Mouse (Mus musculus) gastrocnemius, postnatal 25 days (tissue): Measurements from ENCODE around the gene Gm20388. TPM values are rescaled to one million over a fixed set of nuclear protein-coding genes. Genes with fewer than 3 reads are reported as not detected.
"Not testable (repeated sequence)": the region's sequence is repeated elsewhere in the genome, so short reads cannot be mapped to it uniquely, and the experiment has no call there.

Experiments used
- DNase-seq: peaks from one replicate; pipeline ENCODE4 v3.0.0; 2022
- total RNA-seq, 2 experiments: library from RNA; stranded (reverse); gene quantifications; 1 replicate in 1 of 2; 2 replicates in 1 of 2; pipeline ENCODE4 v1.2.3; 2021

The Gm20388 gene
- total RNA-seq, 2 experiments from 2014 or later: 6.7 TPM; not detected in 1

DNA sequence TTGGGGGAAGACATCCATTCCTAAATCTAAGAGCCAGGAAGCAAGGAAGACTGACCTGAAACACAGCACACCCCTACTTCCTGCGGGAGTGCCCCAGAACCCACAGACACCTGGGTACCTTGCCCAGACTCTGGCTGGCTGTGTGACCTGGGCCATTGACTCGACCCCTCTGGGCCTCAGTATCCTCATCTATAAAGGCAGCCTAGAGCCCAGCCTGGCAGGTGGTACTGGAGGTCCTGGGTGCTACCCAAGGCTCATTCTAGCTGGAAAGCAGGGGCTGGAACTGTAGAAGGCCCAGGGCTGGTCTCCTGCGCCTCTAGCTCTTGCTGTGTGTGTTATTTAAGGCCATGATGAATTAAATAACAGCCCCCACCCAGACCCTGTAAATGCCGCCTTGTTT lies 1743.5 kb downstream of the Gm20388 start:
- DNase-seq: no peak

DNA sequence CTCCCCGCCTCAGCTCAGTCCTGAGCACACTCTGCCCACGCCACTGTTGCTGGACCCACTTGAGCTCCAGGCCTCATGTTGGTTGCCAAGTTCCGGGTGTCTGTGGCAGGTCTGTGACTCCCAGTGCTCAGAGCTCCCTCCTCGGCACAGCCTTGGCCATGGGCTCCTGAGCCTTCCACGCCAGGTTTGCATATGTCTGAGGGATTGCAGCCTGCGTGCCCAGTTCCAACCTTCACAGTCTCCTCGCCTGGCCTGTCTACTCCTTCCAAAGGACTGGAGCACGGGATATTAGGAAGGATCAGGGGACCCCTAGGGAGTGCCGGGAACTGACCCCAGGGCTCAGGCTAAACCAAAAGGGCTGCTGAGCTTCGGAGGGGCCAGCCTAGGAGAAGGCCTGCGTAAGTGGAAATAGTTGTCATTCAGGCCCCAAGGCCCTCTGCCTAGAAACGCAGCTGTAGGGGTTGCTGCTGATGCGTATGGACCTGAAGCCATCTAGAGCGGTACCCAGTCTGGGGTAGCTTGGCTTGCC lies 1744.4 kb downstream of the Gm20388 start:
- no peak for DNase-seq

DNA sequence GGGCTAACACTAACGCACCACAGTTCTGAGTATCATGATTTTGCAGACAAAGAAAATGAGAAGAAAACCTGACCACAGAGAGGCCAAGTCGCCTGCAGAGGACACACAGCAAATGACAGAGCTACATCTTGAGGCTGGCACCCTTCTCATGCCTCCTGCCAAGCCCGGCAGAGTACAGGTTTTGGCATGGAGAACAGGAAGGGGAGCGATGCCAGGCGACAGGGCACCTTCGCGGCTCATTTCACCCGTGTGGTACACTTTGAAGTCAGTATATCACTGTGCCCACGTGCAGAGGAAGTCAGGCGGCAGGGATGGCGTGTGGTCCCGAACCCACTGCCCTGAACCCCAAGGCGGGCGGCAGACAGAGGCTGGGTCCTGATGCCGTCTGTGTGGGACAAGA lies 1750.0 kb downstream of the Gm20388 start:
- DNase-seq: no peak

DNA sequence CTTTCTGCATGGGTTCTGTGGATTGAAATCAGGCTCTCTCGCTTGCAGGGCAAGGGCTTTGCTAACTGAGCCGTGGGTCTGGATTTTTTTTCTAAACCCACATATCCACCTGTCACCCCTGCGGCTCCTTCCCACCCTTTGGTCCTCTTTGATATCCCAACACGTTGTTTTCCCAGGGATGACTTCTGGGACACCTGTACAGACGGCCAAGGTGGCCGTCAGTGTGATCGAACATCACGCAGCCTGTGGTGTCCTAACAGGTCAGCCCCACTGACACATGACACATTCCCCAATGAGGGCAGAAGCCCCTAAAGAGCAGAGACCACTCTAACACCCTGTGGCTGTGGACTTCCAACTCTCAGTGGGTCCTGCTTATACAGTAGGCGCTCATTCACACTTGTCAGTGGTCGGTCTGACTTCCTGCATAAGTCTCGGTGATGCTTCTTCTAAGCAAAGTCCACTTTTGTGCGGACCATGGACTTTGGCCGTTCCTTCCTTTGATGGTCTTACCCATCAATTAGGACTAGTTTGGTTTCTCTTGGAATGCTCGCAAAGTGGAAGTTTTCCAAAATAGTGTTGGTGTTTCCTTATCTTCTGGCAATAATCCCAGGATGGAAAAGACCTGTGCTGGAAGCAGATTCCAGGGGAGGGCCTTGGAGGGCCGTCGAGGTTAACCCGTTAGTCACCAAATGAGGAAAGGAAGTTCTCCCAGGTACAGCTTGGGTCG lies 1751.2 kb downstream of the Gm20388 start:
- no peak for DNase-seq

DNA sequence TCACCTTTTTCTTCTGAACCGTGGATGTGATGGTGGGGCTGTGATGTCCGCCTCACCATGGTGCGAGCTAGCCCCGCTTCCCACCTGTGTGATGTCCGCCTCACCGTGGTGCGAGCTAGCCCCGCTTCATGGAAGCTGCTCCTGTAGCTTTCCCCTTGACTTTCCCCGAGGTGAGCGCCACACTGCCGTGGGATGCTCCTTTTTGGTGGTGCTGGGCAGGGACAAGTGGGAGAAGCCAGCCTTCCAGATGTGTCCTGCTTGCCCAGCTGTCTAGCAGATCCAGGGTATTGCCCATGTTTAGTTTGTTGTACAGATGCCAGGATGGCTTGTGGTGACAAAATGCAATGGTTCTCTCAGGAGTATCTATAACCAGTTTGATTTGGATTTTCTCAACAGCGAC lies 1752.5 kb downstream of the Gm20388 start:
- no peak for DNase-seq

DNA sequence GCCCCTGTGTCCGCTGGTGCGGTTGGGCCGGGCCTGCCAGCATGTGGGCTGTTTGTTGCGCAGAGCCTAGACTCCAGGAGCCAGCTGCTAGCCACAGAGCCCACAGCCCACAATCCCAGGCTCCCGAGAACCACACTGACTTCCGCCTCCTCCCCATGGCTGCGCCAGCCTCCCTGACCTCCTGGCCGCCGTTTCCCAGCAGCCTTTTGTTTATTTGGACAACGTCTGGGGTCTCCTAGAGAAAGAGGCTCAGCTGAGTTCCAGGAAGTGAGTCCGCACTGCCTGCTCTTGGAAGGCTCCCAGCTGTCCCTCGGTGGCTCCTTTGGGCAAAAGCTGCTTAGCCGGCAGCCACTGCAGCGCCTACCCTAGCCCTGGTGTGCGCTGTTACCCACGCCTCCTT lies 1754.7 kb downstream of the Gm20388 start:
- DNase-seq: peak; percentile 69

DNA sequence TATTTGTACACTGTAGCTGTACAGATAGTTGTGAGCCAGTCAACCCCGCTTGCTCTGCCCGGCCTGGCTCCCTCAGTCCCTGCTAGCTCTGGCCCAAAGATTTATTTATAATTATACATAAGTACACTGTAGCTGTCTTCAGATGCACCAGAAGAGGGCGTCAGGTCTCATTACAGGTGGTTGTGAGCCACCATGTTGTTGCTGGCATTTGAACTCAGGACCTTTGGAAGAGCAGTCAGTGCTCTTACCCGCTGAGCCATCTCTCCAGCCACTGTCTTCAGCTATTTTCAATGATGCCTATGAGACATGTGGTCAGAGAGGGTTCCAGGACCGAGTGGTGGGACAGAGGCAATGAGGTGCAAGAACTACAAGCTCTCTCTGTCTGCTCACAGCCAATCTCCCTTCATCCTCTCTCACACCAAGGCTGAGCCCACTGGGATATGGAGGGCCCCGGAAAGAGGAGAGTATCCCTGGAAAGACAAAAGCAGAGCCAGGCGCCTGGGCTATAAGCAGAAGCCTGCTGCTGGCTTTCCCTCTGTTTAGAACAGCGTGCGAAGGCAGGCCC lies 1757.4 kb downstream of the Gm20388 start:
- DNase-seq: not testable (repeated sequence)

DNA sequence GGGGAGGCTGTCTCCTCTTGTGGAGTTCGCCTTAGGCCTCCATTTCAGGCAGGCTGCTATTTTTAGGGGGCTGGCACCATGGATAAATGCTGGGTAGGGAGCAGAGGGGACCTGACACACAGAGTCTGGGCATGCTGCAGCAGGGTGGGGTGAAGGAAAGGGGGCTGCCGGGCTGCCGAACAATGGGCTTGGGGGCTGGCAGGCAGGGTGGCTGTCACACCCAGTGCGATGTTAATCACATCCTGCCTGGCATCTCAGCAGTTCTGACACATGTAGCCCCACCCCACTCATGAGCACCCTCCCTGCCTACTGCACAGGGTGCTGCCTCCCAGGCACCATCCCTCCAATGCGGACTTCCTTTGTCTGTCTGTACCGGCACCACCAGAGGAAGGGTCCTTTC lies 1757.9 kb downstream of the Gm20388 start:
- DNase-seq: no peak

DNA sequence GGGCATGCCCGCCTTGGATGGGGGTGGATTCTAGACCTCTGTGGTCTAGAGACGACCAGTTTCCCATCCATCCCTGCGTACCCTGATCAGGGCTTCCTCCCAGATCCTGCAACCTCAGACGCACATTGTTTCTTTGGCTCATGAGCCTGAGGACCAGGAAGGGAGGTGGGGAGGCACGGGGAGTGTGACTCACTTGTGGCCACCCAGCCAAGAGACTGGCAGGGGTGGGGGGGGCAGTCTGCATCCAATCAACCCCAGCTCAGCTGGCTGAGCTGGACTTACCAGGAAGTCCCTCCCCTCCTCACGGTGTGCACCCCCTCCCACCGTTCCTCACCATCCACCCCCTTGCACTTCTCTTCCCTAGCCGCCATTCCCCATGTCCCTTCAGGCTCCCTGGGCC lies 1758.6 kb downstream of the Gm20388 start:
- DNase-seq: no peak

DNA sequence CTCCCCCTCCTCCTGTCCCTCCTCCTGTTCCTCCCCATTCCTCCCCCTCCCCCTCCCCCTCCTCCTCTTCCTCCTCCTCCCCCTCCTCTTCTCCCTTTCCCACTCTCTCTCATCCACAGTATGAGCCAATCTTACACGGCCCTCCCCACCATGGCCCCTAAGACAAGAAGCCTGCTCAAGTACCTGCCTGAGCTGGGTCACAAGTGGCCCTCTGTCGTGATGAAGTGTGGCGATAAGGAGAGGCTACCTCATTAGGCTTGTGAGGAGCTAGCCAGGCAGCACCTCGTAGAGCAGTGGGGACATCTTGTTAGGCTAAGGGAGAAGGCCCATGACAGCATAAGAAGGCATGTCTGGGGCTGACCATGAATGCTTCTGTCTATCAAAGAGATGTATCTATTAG lies 1762.5 kb downstream of the Gm20388 start:
- no peak for DNase-seq

DNA sequence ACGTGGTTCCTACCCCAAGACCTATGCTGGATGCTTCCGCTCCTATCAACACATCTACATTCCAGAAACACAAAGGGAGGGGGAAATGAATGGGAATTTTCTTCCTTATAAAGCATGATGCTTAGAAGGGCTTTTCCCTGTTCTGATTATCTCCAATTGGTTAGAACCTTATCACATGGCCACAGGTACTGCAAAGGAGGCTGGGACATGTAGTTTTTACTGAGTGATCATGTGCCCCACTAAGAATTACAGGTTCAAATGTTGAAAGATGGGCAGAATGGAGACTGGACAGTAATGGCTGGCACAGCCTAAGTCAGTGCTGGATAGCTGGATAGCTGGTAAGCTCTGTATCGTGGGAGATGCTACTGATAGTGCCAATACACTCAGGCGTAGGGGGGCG lies 1763.3 kb downstream of the Gm20388 start:
- no peak for DNase-seq

DNA sequence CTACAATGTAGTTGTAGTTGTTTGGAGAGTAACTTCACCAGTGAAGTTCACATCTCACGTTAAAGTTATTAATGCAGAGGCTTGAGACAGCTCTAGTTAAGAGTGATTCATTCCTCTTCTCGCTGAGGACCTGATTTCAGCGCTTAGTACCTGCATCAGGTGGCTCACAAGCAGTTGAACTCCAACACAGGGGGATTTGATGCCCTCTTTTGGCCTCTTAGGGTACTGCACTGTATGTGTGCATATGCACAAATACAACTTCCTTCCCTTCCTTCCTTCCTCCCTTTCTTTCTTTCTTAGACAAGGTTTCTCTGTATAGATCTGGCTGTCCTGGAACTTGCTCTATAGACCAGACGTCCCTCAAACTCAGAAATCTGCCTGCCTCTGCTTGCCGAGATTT lies 1763.9 kb downstream of the Gm20388 start:
- no peak for DNase-seq

DNA sequence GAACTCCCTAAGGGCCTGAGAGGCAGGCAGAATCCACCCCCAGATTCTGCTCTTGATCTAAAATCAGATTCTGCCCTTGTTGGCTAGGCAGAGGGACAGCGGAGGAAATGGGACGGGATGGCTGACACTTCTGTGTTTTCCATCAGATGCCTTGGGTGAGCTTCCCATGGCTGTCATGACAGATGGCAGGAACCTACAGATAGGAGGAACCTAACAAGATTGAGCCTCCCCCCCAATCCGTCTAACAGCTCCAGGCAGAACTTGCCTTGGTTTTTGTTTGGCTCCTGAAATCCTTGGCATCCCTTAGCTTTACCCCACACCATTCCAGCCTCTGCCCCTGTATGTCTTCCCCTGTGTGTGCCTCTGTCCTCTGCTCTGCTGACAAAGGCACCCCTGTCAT lies 1764.5 kb downstream of the Gm20388 start:
- DNase-seq: no peak

DNA sequence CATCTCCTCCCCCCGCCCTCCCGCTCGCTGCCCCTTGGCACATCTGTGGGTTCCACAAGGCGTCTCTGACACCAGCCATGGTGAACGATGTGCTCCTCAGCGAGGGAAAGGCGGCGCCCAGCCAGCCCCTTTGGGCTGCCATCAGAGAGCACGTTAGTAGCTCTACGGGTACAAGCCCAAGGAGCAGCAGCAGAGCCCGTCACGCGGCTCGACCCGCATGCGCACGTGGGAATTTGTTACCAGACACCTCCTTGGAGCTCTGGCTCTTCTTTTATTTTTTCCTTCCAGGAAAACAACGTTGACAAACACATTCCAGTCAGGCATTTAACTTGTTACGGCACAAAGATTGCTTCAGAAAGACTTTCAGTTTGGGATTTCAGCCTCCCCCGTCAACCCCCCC lies 1765.1 kb downstream of the Gm20388 start:
- DNase-seq: peak; percentile 77

DNA sequence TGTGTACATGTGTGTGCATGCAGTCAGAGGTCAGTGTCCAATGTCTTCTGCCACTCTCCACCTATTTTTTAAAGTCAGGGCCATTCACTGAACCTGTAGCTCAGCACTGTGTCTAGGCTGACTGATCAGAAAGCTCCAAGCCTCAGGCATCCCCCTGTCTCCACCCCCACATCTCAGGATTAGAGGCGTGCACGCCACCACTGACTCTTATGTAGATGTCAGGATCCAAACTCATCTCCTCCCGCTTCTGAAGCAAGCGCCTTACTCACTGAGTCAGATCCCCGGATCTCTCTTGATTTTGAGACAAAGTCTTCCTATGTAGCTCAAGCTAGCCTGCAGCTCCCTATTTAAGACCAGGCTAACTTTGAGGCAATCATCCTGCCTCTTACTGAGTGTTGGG lies 1768.1 kb downstream of the Gm20388 start:
- no peak for DNase-seq

DNA sequence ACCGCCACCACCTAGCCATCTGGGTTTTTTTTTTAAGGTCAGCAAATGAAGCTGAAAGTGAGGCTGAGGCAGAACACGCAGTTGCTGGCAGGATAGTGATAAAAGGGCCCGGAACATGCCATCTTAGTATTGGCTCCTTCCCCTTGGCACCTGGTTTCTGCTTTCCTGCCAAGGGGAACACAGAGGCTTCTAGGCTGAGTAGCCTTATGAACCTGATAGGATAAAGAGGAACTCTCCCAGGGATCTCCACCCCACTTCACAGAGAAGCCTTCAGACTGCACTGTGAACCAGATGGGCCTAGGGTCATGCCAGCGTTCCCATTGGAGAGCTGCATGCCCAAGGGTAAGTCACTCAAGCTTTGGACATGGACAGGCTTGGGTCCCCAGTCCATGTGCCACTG lies 1770.3 kb downstream of the Gm20388 start:
- DNase-seq: no peak

DNA sequence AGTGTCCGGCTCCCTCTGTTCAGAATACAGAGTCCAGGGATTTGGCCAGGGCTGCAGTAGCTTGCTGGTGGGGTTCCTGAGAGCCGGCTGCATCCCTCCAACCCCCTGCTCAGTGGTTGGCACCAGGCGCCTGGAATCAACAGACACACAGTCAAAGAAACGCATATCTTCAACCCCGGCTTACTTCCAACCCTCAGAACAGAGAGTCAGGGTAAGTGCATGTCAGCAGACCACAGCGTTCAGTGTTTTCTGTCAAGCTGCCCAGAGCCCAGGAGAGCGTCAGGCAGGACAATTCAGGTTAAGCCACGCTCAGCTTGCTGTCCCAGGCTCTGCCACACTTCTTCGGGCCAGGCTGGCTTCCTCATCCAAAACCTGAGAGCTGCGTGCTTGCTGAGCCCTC lies 1770.8 kb downstream of the Gm20388 start:
- no peak for DNase-seq

DNA sequence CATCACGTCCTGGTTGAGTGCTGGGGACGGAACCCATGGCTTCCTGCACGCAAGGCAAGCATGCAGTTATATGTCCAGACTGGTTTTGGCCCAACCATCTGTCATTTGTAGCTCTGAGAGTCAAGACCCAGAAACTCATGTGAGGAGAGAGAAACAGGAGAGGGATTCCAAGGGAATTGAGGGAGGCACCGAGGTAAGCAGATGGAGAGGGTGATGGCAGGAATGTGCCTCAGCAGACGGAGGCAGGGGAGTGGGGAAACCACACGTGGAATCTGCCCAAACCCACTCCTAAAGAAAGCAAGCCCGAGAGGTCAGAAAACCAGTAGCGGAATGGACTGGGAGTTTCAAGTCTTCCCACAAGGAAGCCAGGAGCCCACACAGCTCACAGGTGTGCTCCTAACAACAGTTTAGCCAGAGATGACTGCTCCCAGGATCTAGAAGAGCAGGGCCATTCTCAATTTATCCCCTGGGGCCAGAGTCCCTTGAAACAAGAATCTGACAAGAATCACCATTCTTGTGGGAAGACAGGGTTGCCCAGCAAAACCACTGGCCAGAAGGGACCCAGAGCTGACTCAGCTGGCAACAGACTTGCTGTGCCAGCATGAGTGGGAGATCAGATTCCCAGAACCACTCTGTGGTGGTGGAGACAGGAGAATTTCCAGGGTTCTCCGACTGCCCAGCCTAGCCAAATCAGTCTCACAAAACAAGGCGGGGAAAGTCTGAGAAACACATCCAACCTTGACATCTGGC lies 1772.6 kb downstream of the Gm20388 start:
- no peak for DNase-seq

DNA sequence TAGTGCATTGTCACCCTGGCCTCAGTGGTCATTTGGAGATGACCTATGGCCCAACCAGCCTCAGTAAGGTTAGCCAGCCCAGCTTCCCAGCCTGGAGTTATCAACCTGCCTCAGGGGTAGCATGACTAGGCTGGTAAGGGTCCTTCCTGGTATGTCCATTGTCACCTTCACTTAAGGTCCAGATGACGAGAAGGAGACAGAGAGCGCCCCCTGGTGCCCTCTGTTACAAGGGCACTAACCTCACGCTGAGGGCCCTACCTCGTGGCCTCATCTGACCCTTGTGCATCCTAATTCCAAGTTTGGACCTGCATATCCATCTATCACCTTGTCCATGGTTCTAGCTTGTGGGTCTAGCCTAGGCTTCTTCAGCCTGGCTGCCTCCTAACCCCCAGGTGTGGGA lies 1774.8 kb downstream of the Gm20388 start:
- DNase-seq: no peak

DNA sequence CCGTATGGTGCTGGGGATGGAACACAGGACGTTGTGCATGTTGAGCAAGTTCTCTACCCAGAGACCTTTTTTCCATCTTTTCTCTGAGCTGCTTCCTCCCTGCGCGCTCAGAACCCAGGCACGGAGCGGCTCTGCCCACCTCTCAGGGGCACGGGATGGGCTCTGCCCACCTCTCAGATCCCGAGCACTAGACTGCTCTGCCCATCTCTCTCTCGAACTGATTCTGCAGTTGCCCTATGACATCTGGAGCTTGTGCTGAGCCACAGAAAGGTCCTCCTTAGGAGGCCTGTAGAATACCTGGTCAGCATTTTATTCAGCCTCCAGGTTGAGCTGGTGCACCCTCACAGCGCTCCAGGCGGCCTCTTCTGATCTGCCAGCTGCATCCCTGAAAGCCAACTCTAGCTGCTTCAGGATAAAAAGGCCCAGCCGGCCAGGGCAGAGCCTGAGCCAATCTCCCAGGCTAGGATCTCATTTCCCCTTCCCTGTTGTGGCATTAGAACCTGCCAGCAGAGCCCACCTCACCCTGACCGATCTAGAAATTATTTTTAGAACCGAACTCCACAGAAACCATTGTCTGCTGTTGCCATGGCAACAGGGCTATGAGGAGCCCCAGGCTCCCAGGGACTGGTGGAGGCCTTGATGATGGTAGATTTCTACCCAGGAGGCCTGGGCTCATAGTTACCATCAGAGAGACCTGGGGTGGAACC lies 1777.0 kb downstream of the Gm20388 start:
- DNase-seq: no peak

DNA sequence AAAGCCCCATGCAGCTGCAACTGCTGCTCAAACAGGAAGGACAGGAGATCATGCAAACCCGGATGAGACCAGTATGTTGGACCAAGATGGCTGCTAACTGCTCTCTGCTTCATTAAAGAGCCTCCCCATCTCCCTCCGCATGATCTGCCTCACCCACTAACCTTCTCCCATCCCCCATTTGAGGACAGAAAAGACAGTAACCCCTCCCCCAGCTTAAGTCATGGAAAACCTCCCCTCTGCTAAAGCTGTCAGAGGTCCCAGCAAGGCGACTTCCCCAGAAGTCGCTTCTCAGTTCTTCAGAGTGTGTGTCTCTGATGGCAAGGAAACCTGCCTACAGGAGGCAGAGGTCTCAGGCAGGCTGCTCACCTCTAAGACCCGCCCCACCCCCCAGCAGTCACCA lies 1777.9 kb downstream of the Gm20388 start:
- DNase-seq: no peak

DNA sequence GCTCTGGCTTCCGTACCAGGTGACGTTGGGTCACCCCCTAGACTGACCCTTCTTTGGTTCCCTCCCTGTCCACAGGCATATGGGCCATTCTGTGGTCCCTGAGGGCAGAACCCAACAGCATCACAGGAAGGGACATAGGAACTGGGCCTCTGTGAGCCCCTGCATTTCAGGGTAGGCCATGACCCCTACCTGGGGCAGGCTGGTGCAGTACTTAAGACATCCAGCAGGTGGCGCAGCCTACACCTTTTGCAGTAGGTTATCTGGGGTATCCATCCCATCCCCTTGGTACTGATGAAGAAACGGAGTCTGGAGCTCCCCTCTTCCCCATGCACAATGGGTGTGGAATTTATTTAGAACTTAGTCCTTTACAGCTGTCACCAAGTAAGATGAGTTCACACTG lies 1783.8 kb downstream of the Gm20388 start:
- no peak for DNase-seq
